Mouse (Mus musculus) kidney, postnatal 36 days (tissue): Measurements from ENCODE around the gene Slc6a5.
"Not testable (repeated sequence)": the region's sequence is repeated elsewhere in the genome, so short reads cannot be mapped to it uniquely, and the experiment has no call there.

Experiments used
- DNase-seq, 2 experiments: peaks; one replicate each; pipeline ENCODE4 v3.0.0; 2021 to 2022; ENCODE audit warnings: mixed read lengths in 2 of 2

The Slc6a5 gene

DNA sequence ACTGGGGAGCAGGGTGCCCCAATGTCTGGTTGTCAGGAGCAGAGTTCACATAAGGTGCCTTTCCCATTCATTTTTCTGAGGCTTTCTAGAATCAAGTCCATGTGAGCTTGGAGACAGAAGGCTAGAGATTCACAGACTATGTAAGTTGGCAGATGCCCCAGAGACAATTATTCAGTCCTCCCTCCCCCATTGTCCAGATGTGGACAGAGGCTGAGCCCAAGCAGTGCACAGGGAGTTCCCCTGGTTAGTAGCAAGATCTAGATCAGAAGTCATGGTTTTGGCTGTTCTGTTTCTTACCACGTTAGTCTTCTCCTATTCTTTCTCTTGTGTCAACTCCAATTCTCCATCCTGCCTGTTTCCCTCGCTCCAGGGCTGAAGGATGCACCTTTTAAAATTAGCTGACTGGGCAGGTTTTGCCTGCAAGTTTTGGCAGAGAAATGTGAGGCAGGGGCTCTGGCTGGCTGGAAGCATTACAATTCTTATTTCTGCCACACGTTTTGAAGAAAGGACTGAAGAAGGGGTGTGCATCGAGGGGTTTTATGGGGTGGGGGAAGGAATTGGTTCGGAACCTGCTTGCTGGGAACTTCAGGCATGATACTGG, 3.9 kb downstream of the Slc6a5 start:
- DNase-seq = no peak

DNA sequence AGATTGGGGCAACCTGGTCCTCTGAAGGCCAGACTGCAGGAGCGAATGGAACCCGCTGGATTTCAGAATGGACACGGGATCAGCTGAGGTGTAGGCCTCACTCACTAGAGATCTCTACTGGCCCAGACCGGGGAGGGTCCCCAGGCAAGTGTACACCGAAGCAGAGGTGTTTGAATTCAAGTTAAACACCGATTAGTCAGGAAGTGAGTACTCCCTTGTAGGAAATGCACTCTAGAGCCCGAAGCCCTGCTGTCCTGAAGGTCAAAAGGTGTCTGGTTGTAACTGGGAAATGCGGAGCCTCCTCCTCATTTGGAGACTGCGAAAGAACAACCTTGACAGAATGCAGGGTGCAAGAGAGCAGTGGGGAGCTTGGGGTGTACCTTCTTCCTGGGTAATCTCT, 5.0 kb downstream of the Slc6a5 start:
- DNase-seq = no peak

DNA sequence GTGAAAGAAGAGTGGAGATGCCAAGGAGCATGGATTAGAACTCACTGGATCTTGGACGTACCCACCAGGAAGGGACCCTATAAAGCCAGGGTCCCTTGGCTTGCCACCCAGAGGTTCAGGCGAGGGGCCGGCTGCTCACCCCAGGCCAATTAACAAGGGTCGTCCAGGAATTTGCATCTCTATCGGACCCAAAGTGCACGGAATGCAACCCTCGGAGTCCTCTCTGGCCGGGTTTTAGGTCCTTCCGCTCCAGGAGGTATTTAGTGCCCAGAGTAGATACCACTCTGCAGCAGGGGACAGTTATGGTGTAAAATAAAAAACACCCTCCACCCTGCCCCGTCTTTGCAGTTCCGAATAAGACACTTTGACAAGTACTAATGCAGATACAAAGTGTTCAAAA, 5.5 kb downstream of the Slc6a5 start:
- no peak for DNase-seq

DNA sequence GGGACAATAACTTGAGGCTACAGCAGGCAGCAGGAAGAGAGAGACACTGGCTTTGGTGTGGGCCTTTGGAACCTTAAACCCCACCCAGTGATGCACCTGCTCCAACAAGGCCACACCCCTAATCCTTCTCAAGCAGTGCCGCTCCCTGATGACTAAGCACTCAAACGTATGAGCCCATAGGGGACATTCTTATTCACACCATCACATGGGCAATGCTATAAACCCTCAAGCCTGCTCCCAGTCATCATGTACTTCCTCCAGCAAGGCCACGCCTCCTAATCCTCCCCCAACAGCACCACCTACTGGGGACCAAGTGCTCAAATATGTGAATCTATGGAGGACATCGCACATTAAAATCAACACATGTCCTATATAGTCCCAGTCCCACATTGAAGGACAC, 9.5 kb downstream of the Slc6a5 start:
- no peak for DNase-seq

DNA sequence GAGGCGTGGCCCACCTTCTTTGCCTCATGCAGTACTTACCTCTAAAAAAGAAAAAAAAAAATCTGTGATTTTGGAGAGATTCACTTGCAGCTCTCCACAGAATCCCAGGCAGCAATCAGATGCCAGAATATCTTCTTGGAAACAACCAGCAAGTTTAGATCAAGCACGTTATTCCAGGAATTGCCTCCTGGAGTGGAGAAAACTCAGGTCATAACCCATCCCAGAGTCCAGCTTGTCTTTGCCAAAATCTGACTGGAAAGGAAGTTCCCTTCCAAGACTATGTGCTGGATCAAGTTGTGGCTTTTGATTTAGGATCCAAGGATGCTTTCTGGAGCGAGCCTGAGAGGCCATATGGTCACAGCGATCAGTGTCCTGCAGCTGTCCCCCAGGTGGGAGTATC, 10.8 kb downstream of the Slc6a5 start:
- DNase-seq = no peak

DNA sequence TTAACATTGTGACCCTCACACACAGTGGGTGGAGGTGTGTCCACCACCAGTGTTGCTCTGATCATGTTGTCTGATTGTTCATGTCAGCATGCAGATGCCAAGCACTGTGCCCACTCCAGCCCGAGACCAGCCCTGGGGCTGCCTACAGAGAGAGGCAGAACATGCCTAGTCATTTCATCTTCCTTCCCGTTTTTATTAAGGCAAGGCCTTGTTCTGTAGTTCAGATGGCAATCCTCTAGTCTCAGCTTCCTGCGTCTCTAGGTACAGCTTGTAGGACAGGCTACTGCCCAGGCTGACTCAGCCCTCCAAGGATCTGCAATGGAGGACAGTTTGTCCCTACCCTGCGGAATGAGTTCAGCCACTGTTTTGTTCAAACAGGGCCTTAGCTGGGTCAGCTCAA, 13.0 kb downstream of the Slc6a5 start:
- no peak for DNase-seq

DNA sequence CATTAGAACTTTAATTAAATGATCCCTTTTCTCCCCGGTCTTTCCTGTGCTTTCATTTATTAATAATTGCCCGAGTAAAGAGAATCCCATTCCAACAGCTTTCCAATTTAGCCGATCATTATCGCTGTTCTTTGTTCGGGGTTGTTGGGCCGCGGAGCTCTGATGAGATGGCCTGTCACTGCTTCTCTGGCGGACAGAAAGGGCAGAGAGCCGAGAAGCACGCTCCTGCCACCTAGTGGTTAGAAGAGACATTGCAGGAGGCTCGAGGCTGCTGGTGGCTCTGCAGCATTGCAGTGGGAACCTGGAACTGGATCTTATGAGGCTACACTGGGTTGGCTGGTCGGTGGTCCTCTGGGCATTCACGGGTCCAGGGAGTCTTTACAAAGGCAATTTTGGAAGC, 13.4 kb downstream of the Slc6a5 start:
- DNase-seq = peak; percentile 68 to 81

DNA sequence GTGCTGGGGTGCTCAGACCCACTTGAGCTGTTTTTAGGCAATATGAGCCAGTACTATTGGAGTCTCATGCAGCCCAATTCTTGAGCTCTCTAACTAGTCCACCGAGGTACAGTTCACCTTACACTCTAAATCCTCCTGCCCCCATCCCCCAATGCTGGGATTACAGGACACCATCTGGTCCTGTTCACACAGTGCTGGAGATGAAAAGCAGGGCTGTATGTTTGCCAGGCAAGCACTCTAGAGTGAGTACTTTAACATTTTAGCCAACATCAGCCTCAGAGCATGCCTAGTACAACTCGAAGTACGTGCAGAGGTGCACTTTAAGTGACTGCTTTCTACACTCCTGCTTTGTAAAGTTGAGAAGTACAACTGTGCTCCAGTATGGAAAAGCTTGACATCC, 18.6 kb downstream of the Slc6a5 start:
- DNase-seq = no peak

DNA sequence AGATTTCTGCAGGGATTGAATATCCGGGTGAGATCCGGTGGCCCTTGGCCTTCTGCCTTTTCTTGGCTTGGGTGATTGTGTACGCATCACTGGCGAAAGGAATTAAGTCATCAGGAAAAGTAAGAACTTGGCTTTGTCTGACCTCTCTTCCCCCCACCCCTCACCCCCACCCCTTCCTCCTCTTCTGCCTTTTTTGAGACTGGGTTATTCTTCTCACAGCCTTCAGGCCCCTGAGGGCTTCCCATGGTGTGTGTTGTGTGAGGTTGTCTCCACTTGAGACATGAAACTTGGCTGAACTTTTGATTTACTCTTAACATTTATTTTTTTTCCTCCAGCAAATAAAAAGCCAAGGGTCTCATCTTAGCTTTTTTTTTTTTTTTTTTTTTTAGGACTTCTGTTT, 20.1 kb downstream of the Slc6a5 start:
- no peak for DNase-seq

DNA sequence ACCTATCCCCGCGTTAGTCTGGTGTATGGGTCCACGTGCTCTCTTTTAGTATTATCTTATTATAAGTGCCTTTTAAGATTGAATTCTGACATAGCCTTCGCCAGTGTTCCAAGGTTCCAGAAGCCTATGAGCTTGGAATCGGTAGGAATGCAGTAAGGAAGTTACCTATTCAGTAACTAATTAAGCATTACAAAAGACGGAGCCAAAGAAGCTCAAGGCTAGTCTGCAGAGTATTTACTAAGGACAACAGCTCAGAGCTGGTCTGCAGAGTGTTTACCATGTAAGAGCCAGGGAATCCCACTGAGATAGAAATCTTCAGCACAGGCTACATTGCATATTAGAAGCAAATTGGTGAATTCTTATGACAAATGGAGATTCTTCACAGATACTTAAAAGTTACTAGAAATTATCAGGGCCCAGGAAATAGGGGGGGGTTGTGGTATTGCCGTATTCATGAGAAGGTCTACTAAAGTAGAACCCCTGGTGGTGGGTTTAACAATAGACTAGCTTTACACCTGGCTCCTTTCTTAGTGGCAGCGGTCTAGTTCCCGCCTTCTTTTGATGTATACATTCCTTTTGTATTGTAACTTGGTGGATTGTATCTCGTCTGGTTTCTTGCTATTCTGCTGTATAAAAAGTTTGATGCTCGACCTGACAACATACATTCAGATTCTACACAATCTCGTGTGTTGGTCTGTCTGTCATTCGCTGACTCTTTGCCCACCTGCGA, 23.6 kb downstream of the Slc6a5 start:
- not testable (repeated sequence) for DNase-seq

DNA sequence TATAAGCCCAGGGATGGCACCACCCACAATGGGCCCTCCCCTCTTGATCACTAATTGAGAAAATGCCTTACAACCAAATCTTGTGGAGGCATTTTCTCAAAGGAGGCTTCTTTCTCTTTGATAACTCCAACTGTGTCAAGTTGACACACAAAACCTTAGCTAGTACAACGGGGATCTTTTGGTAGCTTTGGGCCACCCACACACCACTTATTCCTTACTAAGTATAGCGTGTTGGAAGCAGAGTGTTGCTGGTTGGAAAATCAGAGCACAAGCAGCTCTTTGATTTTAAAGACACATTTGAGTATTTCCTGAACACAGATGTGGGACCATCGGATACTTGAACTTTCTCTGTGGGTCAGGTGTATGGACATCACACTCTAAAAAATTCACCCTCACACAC, 26.9 kb downstream of the Slc6a5 start:
- no peak for DNase-seq

DNA sequence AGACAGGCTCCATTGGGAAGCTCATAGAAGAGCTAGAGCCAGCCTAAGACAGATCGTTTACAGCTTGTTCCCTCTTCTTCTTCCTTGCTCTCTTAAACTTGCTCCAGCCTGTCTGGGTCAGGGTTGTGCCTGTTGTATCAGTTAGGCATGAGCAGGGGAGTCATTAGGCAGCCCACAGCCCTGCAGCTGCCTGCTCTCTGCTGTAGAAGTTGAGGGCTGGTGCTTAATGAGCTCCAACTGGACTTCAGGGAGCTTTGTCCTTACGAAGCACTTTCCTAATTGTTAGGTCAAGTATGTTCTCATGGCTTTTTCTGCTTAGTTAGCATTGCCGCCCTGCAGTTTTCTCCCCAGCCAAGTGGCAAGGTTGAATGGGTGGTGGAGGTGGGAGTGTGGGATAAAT, 32.1 kb downstream of the Slc6a5 start:
- DNase-seq = no peak

DNA sequence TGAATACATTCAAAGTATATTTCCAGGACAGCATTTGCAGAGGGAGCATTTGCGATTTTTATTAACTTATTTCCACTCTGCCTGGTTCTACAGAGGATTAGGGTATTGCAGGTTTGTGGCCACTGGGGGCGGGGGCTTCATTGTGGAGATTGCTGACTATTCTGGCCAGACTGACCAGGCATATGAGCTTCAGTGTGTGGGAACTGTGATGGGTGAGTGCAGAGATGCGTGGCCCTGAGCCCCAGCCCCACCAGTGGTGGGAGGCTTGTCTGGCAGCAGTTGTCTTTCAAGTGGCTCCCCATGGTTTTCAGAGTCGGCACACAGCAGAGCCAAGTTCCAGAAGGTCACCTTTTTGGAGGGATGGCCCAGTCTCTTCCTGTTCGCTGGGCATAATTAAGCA, 32.5 kb downstream of the Slc6a5 start:
- DNase-seq = no peak

DNA sequence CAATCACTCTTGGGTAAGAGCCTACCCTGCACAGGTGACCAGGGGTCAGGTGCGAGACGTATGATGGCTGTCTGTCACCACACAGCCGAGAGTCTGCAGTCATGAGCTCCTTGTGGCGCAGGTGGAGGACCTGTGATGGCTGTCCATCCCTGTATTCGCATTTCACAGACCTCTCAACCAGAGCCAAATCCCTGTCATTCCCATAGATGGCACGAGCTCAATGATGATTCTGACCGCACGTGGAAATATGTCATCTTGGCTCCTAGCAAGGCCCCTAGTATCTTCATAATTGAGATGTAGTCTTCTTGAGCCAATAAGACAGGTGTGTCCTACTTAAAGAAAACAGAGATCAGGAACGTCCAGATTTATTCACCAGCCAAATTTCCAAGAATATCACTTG, 36.7 kb downstream of the Slc6a5 start:
- DNase-seq = no peak

DNA sequence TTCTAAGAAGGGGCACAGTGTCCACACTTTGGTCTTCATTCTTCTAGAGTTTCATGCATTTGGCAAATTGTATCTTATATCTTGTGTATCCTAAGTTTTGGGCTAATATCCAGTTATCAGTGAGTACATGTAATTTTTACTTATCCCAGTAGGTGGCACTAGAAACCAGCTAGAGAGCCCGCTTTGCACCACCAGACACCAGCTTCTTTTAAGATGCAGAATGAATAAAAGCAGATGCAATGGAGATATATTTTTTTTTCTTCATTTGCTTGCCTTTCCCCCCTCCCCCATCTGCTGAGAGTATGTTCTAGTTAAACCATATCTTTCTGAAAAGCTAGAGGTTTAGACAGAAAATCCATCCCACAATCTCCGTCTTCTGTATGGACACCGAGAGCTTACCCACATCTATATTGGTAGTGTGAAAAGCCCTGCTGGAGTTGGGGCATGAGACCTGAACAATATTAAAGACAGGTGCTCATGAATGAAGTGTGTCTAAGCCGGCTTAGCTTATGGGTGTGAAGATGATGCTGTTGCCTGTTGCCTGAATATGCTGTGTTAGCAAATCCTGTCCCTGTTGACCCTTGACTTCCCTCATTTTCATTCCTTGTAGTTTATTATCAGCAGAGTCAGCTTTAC, 43.7 kb downstream of the Slc6a5 start:
- DNase-seq = peak; percentile 19 to 28

DNA sequence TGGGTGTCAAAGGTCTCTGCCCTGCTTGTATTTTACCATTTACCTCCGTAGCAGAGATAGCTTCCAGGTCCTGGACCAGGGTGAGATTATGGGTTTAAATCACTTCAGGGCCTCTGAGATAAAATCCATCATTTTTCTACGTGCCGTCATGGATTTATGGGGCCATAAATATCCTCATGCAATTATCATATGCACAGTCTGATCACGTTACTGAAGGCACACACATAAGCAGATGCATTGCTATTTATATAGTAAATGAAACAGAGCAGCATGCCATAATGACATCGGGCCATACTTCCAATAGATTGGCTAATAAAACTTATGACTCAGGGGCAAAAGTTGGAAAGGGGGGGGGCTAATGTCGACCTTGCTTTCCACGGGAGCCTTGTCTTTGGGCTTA, 44.9 kb downstream of the Slc6a5 start:
- DNase-seq = no peak

DNA sequence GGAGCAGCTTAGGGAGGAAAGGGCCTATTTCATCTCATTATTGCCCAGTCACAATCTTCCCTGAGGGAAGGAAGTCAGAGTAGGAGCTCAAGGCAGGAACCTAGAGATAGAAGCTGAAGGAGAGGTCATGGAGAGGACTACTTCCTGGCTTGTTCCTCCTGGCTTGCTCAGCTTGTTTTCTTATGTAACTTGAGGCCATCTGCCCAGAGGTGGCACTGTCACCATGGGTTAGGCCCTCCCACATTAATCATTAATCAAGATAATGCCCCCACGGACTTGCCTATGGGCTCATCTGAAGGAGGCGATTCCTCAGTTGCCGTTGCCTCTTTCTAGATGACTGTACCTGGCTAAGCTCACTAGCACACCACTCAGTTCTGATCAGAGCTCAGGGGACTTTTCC, 47.2 kb downstream of the Slc6a5 start:
- DNase-seq = peak; percentile 20 to 40

DNA sequence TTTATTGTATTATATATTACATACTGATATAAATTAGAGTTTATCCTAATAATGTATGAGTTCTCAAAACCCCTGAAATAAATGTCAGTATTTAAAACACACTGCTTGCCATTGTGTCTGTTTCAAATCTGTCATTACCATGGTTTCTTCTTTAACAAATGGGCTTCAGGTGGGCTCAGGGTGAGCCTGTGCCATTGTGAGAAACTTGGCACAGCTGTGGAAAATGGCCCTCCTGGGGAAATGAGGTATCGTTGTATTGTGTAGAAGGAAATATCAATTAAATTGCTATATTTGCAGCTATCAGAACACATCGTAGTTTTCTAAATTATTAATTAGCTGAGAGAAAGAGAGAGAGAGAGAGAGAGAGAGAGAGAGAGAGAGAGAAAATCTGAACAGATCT, 53.8 kb downstream of the Slc6a5 start:
- no peak for DNase-seq

DNA sequence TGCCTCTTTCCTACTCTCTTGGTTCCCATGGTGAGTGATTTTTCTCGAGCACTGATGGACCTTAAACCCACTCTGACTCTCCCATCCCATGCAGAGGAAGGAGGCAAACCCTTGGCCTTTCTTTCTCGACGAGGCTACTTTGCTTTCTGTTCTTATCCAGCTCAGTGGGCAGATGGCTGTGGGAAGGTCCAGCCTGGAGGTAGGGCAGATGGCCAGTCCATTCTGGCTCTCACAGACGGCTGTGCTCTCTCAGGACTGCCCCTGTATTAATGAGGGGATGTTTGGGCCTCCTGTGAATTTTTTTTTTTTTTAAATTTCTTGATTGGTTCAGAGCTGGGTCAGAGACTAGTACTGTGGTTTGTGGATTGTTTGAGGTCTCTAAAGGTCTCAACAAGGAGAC, 59.6 kb downstream of the Slc6a5 start:
- DNase-seq = no peak

DNA sequence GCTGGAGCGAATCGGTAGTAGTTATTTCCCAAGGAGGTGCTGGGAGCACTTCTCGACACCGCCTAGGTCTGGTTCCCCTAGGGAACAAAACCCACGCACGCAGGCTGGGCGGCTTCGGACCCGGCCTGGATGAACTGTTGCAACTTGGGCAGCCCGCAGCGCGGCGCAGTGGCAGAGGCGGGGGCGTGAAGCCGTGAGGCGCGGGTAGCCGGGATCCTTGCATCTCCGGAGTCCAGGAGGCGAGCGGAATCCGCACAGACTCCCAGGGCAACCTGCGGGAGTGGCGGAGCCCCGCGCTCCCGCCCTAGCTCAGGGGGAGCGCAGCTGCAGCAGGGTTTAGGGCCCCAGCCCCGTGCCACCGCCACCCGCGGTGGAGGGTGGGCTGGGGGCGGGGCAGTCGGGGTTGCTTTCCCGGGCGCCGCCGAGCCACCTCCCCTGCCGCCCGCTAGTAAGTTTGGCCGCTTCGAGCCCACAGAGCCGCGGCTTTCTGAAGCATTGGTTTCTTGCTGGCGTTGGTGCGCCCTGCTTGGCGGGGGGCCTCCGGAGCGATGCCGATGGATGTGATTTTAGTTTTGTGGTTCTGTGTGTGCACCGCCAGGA, 65.0 kb downstream of the Slc6a5 start, which contains the start of gene Nell1:
Gene Nell1 (plus strand): TSS at position 24 of the 600 bp plus-strand sequence.
- DNase-seq = no peak

DNA sequence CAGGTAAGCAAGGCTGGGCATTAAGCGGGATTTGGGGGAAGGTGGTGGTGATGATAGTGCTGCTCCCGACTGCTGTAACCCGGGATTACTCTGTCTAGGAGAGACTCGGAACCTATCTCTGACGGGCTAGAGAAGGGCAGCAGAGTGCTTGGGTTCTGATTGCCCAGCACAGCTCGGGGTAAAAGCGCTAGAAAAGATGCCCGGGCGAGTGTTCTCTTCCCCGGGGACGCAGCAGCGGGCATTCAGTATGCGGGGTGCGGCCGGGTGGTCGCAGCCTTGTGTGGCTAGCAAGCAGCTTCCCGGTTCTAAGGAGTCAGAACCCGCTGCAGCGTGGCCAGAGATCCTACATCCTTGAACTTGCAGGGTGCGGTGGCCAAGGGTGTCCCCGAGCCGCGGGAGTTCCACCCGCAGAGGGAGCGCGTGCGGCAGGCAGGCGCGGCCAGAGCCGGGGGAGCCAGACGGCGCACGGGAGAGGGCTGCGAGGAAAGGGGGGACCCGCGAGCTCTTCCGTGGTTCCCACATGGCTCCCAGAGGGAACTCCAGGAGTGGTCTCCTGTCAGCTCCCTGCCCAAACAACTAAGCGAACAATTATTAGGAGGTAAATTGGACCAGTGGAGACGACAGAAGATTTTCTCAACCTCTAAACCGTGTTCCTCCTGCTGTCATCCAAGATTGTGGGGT, 65.6 kb downstream of the Slc6a5 start:
- no peak for DNase-seq

DNA sequence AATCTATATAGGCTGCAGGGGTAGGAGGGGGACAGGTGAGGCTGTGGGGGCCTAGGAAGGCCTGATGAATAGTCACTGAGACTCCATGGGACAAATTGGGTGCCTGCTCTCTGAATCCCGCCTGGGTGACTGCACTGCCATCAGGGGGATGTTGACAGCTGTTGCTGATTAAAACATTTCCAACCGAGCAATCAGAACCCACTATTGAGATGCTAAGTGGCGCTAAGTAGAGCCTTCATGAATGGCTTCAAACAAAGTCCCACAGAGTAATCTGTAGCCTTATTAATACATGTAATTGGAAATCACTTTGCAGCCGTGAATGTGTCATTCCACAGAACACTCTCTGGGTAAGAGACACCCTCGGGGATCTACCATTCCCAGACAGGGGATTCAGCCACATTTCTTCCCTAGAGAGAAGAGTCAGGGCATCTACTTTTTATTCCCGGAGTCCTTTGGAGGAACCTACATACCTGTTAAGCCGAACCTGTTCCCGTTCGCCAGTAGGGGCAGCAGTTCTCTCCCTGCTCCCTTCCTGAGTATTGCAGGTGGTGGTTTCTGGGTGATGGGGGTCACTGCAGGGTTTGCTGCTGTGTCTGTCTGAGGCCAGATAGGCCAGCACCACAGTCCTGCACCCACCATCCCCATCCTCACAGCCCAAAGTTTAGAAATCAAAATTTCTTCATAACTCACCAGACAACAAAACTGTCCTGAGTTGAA, 71.7 kb downstream of the Slc6a5 start:
- peak in 1 of 2 experiments; percentile 5 for DNase-seq

DNA sequence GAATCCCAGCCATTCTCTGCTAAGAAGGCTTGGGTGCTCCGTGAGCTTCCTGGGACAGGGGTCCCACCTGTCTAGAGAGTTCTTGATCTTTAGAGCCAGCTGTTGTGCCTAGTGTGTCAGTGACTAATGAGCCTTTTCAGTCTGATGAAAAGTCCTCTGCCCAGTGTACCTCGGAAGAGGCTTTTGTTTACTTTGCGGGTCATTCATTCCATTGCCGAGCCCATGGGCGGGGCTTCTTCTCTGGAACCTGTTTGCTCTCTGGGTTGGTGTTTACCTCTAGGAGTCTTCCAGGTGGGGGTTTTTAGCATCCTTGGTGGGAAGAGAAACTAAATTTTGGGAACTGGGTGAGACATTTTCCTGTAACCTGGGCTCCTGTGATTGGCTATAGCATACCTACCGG, 74.8 kb downstream of the Slc6a5 start:
- no peak for DNase-seq
